Mouse (Mus musculus): ENCODE measurements around the gene Shank3.

Gene Shank3

GRCm38 (mm10) chr15:89477091-89477491 is 22.3 kb upstream of the Shank3 start, which contains the start of gene Arsa:
Gene Arsa (minus strand): TSS chr15:89477425.
- DNase-seq (ENCODE audit: extremely low spot score) = no peak

GRCm38 (mm10) chr15:89477806-89478205 is 21.6 kb upstream of the Shank3 start:
- no peak for DNase-seq (ENCODE audit: extremely low spot score)

- DNase-seq (ENCODE audit: extremely low spot score) = no peak
These were observed 20.8 kb upstream of the Shank3 start for GRCm38 (mm10) chr15:89478622-89479021.

GRCm38 (mm10) chr15:89480584-89480983 is 18.8 kb upstream of the Shank3 start:
- no peak for DNase-seq (ENCODE audit: extremely low spot score)

GRCm38 (mm10) chr15:89488182-89488581 is 11.2 kb upstream of the Shank3 start:
- DNase-seq (ENCODE audit: extremely low spot score) = no peak

GRCm38 (mm10) chr15:89488611-89489117 is 10.8 kb upstream of the Shank3 start:
- DNase-seq (ENCODE audit: extremely low spot score) = no peak

GRCm38 (mm10) chr15:89494970-89495369 is 4.5 kb upstream of the Shank3 start:
- no peak for DNase-seq (ENCODE audit: extremely low spot score)

GRCm38 (mm10) chr15:89496131-89496530 is 3.3 kb upstream of the Shank3 start:
- DNase-seq (ENCODE audit: extremely low spot score) = no peak

- no peak for DNase-seq (ENCODE audit: extremely low spot score)
These were observed 2.6 kb upstream of the Shank3 start for GRCm38 (mm10) chr15:89496841-89497240.

- no peak for DNase-seq (ENCODE audit: extremely low spot score)
These were observed 1.9 kb upstream of the Shank3 start for GRCm38 (mm10) chr15:89497391-89498048.

- DNase-seq (ENCODE audit: extremely low spot score) = no peak
These were observed 1.1 kb upstream of the Shank3 start for GRCm38 (mm10) chr15:89498049-89498960.

- DNase-seq (ENCODE audit: extremely low spot score) = peak; percentile 77
These were observed 379 bp downstream of the Shank3 start for GRCm38 (mm10) chr15:89499784-89500220.

GRCm38 (mm10) chr15:89500221-89500791 is 883 bp downstream of the Shank3 start:
- DNase-seq (ENCODE audit: extremely low spot score) = peak; percentile 60

- DNase-seq (ENCODE audit: extremely low spot score) = no peak
These were observed 1.9 kb downstream of the Shank3 start for GRCm38 (mm10) chr15:89501321-89501720.

- no peak for DNase-seq (ENCODE audit: extremely low spot score)
These were observed 5.4 kb downstream of the Shank3 start for GRCm38 (mm10) chr15:89504838-89505237.

GRCm38 (mm10) chr15:89507751-89508150 is 8.3 kb downstream of the Shank3 start:
- no peak for DNase-seq (ENCODE audit: extremely low spot score)

- DNase-seq (ENCODE audit: extremely low spot score) = no peak
These were observed 13.3 kb downstream of the Shank3 start for GRCm38 (mm10) chr15:89512679-89513078.

- DNase-seq (ENCODE audit: extremely low spot score) = no peak
These were observed 22.5 kb downstream of the Shank3 start for GRCm38 (mm10) chr15:89521951-89522350.

GRCm38 (mm10) chr15:89522566-89523282 is 23.3 kb downstream of the Shank3 start:
- no peak for DNase-seq (ENCODE audit: extremely low spot score)

- peak; percentile 15 for DNase-seq (ENCODE audit: extremely low spot score)
These were observed 23.9 kb downstream of the Shank3 start for GRCm38 (mm10) chr15:89523283-89523832.

- DNase-seq (ENCODE audit: extremely low spot score) = peak; percentile 39
These were observed 24.7 kb downstream of the Shank3 start for GRCm38 (mm10) chr15:89524001-89524571.
